Mouse (Mus musculus): ENCODE data around the gene Gm10306. TPM values are rescaled to one million over a fixed set of nuclear protein-coding genes. Genes with fewer than 3 reads are reported as not detected.

Gm10306 gene
- polyA plus RNA-seq, 1 experiment from 2014 or later = 0.93 TPM

Other genes with a start within 250 kb of the Gm10306 start
- gene Caap1, start 250 bp downstream of the Gm10306 start, polyA plus RNA-seq (2015; fragmentation: Nextera tagmentation; extraction: Ambion mirVana) = 27.3 and 27.7 TPM in 2 replicates
- gene Plaa, start 46.7 kb downstream of the Gm10306 start, polyA plus RNA-seq (2015; fragmentation: Nextera tagmentation; extraction: Ambion mirVana) = 83.8 and 86.6 TPM in 2 replicates
- 46.2 and 46.3 TPM in 2 replicates for gene Ift74, start 57.9 kb downstream of the Gm10306 start, polyA plus RNA-seq (2015; fragmentation: Nextera tagmentation; extraction: Ambion mirVana)
- gene Lrrc19, start 93.6 kb downstream of the Gm10306 start, polyA plus RNA-seq (2015; fragmentation: Nextera tagmentation; extraction: Ambion mirVana) = 0.54 and 0.78 TPM in 2 replicates
- gene Tek, start 182.7 kb downstream of the Gm10306 start, polyA plus RNA-seq (2015; fragmentation: Nextera tagmentation; extraction: Ambion mirVana) = 5.7 and 6.3 TPM in 2 replicates